Mouse (Mus musculus) granulocyte monocyte progenitor cell, adult 5-6 weeks (primary cell): ENCODE results near the gene Spa17. TPM values are rescaled to one million over a fixed set of nuclear protein-coding genes. Genes with fewer than 3 reads are reported as not detected.

Source experiments
- ATAC-seq: replicated peaks from 2 replicates; pipeline ENCODE4 v1.8.0; 2016; ENCODE audit warnings: mild to moderate bottlenecking, moderate TSS enrichment, inconsistent platforms; ENCODE audit not compliant: poor library complexity, severe bottlenecking
- total RNA-seq, 2 experiments: library from RNA; stranded (forward) in 1 of 2; stranded (reverse) in 1 of 2; fragments of 200-712, 200-1000 nt in 1 of 2; fragments of >200 nt in 1 of 2; fragmentation: Nextera tagmentation in 1 of 2; gene quantifications; 2 replicates each; pipeline ENCODE4 v1.2.3; 2014 to 2017

The Spa17 gene
- total RNA-seq (2014; fragmentation: Nextera tagmentation) (1.3 and 2.4 TPM in 2 replicates), total RNA-seq (2017) (1.2 and 2.2 TPM in 2 replicates)

GRCm38 (mm10) chr9:37613182-37613910 lies at the start of gene Spa17:
Gene Spa17, minus strand, starts transcription at chr9:37613722.
- peak; percentile 98 for ATAC-seq

GRCm38 (mm10) chr9:37663210-37663609 lies 49.7 kb upstream of the Spa17 start:
- no peak for ATAC-seq

- ATAC-seq: no peak
Observed at GRCm38 (mm10) chr9:37659413-37659812, 45.9 kb upstream of the Spa17 start.

GRCm38 (mm10) chr9:37656931-37657481 lies 43.5 kb upstream of the Spa17 start, which contains the start of gene Tbrg1:
Gene Tbrg1, minus strand, starts transcription at chr9:37657312.
- peak; percentile 92 for ATAC-seq

- ATAC-seq: peak; percentile 65
Observed at GRCm38 (mm10) chr9:37656439-37656881, 42.9 kb upstream of the Spa17 start.

- no peak for ATAC-seq
Observed at GRCm38 (mm10) chr9:37655961-37656360, 42.4 kb upstream of the Spa17 start.

GRCm38 (mm10) chr9:37653836-37654235 lies 40.3 kb upstream of the Spa17 start:
- ATAC-seq: no peak

GRCm38 (mm10) chr9:37650639-37651038 lies 37.1 kb upstream of the Spa17 start:
- ATAC-seq: no peak

- ATAC-seq: no peak
Observed at GRCm38 (mm10) chr9:37646246-37646645, 32.7 kb upstream of the Spa17 start.

GRCm38 (mm10) chr9:37638721-37639120 lies 25.2 kb upstream of the Spa17 start:
- ATAC-seq: no peak

- no peak for ATAC-seq
Observed at GRCm38 (mm10) chr9:37636800-37637542, 23.4 kb upstream of the Spa17 start.

- peak; percentile 94 for ATAC-seq
Observed at GRCm38 (mm10) chr9:37636335-37636734, 22.8 kb upstream of the Spa17 start.

GRCm38 (mm10) chr9:37634269-37634668 lies 20.7 kb upstream of the Spa17 start:
- no peak for ATAC-seq

- no peak for ATAC-seq
Observed at GRCm38 (mm10) chr9:37632305-37632704, 18.8 kb upstream of the Spa17 start.

- ATAC-seq: peak; percentile 63; the same call in 1 of the 2 replicates
Observed at GRCm38 (mm10) chr9:37629941-37630340, 16.4 kb upstream of the Spa17 start.

GRCm38 (mm10) chr9:37628581-37628980 lies 15.1 kb upstream of the Spa17 start:
- ATAC-seq: no peak

- no peak for ATAC-seq
Observed at GRCm38 (mm10) chr9:37627263-37627662, 13.7 kb upstream of the Spa17 start.

- ATAC-seq: no peak
Observed at GRCm38 (mm10) chr9:37626103-37626567, 12.6 kb upstream of the Spa17 start.

GRCm38 (mm10) chr9:37625641-37626040 lies 12.1 kb upstream of the Spa17 start:
- ATAC-seq: no peak

- ATAC-seq: no peak
Observed at GRCm38 (mm10) chr9:37625129-37625528, 11.6 kb upstream of the Spa17 start.

- ATAC-seq: no peak
Observed at GRCm38 (mm10) chr9:37624502-37624901, 11.0 kb upstream of the Spa17 start.
